Mouse (Mus musculus): Measurements from ENCODE around the gene Gse1.

- peak; percentile 72 for TF ChIP-seq CTCF (conservative IDR thresholded peaks at IDR 0.05; ENCODE audit: low read length)
- TF ChIP-seq NANOG (IDR thresholded peaks at IDR 0.05; ENCODE audit: borderline replicate concordance, low read length): no peak
These were observed 16.3 kb downstream of the Gse1 start for GRCm38 (mm10) chr8:120244553-120244952.

Data from E14TG2a.4 (cell line).